Mouse (Mus musculus) kidney, adult 9 months (tissue): ENCODE results near the gene Ldlrad3.
A peak's percentile ranks its signal among the peaks of the same experiment; 100 is the strongest.

Source experiments
- DNase-seq: peaks from one replicate; pipeline ENCODE4 v3.0.0; 2022

Ldlrad3 gene

GRCm38 (mm10) chr2:101992574-101993310, 193.4 kb downstream of the Ldlrad3 start:
- peak; percentile 56 for DNase-seq

DNA sequence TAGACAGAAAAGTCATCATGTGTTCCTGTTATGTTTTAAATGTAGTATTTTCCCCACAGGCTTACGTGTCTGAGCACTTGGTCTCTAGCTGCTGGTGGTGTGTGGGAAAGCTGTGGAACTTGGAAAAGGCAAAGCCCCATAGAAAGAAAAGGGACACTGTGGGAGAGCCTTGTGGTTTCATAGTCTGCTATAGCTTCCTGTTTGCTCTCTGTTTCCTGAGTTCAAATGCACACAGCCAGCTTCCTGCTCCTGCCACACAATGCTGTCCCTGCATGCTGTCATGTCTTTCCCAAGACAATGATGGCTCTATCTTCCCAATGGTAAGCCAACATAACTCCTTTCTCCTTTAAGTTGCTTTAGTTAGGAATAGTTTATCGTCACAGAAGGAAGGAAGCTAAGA, 194.5 kb downstream of the Ldlrad3 start:
- no peak for DNase-seq

DNA sequence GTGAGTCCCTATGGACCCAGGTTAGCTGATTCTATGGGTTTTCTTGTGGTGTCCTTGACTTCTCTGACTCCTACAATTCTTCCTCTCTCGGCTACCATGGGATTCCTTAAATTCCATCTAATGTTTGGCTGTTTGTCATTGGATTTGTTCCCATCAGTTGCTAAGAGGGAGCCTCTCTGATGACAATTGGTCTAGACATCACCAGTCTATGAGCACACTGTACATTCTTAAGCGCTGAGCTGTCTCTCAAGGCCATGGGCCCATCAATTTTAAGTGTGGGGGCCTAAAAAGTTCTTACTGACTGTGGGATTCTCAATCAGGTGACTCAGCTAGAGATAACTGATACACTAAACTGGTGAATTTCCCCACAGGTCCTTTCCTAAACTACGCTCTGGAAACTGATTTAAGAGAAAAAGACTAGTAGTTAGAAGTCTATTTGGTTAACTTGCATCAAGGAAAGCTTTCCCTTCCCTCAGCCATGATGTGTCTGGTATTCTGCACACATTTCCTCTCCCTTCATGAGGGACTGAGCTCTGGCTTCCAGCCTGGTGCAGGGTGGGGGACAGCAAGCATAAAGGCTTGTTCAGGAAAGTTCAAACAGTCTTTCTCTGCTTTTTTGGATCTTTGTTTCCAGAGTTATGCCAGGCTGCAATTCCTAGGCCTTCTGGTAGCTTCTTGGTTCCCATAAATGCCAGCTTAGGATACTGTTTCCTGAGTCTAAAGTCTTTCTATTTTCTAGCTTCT, 199.7 kb downstream of the Ldlrad3 start:
- DNase-seq, result no peak

DNA sequence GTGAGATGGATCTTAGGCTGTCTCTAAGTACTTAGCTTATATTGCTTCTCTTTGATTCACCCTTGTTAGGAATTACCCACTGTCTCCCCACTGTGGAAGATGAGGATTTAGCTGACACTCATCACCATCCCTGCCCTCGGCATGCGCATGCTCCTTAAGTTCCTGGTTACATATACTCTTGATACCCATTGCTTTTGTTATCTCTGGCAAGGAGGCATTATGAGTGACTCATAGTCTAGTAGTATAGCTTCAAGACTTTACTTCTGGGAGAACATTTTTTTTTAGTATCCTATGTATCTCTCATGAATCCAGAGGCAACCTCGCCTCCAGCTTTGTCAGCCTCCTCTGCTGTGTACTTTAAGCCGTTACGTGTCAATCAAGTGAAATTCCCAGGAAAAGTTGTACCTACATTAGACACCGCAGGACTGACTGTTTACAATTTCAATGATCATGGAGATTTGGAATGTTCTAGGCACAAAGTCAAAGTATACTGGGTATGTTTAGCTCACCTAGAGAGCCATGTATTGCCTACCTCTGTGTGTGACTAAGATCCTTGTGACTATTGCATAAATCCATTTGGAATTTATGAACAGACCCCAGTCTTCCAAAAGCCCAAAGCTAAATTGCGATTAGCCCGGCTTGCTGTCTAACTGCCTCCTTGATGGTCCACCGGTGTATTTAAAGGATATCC, 202.2 kb downstream of the Ldlrad3 start:
- no peak for DNase-seq

DNA sequence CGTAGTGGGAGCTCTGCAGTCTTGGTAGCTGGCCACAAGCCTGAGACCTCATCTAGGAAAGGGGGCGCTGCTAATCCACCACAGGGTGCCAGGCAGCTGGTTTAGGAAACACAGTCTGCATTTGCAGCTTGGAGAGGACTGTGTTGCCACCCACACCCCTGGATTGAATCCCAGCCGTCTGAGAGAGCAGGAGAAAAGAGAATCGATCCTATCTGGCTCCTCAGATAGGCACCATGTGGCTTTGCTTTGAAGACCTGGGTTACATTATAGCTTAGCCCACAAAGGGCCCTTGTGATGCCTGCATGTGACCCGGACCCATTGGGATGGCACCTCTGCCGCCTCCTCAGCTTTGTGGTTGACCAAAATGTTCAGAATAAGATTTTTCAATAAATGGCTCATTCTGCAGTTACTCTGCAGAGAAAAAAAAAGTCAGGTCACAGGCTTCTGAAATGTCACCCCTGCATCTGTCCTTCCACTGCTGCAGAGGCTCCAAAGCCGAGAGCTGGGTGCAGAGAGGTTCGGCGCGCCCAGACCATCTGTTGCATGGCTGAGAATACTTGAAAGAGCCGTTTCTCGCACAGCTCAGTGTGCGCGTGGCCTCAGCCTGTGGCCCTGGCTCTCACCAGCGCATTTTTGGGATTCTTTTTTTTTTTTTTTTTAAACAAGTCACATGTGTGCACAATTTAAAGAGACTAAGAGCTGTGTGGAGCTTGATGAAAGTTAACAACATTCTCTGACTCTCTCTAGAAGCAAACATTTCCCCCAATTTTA, 202.9 kb downstream of the Ldlrad3 start:
- no peak for DNase-seq

DNA sequence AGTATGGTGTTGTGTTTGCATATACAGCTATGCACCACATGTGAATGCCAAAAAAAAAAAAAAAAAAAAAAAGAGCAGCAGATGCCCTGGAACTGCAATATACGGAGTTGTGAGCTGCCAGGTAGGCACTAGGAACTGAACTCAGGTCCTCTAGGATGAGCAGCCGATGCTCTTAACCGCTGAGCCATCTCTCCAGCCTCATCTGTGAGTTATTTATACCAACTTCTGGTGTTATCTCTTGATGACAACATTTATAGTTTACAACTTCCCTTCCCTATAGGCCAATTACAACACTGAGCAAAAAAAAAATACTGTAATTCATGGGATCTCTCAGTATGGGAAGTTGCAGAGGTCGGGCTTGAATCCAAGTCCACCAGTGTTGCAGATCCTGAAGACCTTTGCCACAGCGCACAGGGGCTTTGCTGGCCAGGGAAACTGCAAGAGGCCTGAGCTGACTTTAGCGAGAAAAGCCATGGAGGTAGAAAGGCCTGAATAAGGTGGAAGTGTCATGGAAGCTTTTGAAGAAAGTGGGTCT, 204.2 kb downstream of the Ldlrad3 start:
- no peak for DNase-seq

GRCm38 (mm10) chr2:101981211-101981610, 205.0 kb downstream of the Ldlrad3 start:
- DNase-seq, result no peak

- DNase-seq, result no peak
Measured at GRCm38 (mm10) chr2:101980456-101980947, 205.7 kb downstream of the Ldlrad3 start.

- DNase-seq, result no peak
Measured at GRCm38 (mm10) chr2:101978534-101979525, 207.4 kb downstream of the Ldlrad3 start.

DNA sequence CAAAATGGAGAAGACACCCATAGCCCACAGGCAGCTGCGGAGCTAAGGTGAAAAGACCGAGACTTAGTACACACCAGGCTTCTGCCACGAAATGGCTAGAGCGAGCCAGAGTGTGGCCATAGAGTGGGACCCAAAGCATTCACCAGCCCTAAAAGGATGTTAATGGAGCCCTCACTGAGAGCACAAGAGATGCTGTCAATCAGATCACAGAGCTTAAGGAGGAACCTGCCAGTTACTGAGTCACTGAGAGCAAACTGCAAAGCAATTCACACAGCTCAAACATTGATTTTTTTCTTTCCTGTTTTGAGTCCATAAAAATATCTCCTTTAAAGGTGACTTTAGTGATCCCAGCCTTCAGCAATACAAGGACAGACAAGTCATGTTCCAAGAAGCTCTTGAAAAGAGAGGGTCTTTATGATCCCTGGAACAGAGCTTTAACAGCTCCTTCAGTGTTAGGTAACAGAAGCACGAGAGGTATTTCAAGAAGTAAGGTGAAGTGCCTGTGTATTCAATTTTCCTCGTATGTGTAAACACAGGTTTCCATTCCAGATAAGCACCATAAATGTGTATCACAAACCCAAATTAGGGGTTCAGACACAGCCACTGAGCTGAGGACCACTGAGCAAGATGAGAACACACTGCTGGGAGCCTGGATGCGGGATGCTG, 209.7 kb downstream of the Ldlrad3 start:
- DNase-seq, result no peak

DNA sequence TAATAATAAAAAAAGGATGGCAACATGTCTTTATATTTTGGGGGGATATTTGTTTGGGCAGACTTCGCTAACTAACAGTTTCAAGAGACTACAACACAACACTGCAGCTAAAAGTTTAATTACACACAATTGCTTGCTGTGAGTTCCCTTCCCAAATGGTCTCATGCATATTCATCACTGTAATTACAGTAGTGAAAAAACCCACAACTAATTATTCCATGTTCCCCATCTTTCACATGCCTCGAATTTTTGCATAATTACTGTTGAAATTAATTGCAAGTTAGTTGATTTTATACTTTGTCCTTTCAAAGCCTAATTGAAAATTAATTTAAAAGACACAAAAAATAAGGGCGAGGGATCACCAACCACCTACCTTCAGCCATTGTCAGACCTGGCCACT, 212.4 kb downstream of the Ldlrad3 start:
- DNase-seq, result no peak

- DNase-seq, result peak; percentile 74
Measured at GRCm38 (mm10) chr2:101967601-101968000, 218.6 kb downstream of the Ldlrad3 start.

- no peak for DNase-seq
Measured at GRCm38 (mm10) chr2:101967152-101967551, 219.0 kb downstream of the Ldlrad3 start.

GRCm38 (mm10) chr2:101966017-101966416, 220.2 kb downstream of the Ldlrad3 start:
- DNase-seq, result peak; percentile 56

DNA sequence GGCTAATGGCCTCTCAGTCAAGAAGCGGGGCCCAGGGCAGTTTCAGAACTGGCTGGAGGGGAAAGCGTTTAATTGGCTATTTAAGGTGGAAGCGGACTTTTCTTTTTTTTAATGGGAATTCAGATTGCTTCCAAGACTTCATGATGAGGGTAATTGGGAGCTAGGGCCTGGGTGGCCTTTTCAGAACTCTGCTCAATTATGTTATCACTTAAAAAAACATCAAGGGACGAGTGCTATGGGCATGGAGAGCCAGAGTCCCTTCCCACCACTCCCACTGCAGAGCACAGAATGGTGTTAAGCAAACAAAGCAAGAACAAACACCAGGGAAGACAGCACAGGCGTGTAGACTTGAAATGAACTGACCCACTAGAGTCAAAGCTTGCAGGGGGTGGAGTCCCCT, 220.7 kb downstream of the Ldlrad3 start:
- DNase-seq, result no peak

- peak; percentile 39 for DNase-seq
Measured at GRCm38 (mm10) chr2:101963367-101963766, 222.8 kb downstream of the Ldlrad3 start.

GRCm38 (mm10) chr2:101962349-101962748, 223.8 kb downstream of the Ldlrad3 start:
- DNase-seq, result no peak

GRCm38 (mm10) chr2:101961391-101961790, 224.8 kb downstream of the Ldlrad3 start:
- no peak for DNase-seq

DNA sequence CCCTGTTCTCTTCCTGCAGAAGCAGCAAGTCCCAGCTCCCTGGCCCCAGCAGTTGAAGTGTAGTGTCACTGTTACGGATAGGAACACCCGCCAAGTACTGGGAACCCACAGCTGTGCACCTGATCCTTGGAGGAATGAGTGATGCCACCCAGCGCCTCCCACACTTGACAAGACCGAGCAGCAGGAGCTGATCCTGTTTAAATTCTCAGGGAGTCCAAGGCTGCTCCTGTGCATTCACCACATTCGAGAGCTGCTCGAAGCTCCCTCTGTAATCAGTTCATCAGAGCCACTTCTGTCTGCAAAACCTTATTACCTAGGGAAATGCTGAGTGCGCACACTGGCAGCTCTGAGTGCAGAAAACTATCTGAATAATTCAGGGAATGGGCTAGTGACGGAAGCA, 225.5 kb downstream of the Ldlrad3 start:
- no peak for DNase-seq

- DNase-seq, result no peak
Measured at GRCm38 (mm10) chr2:101956125-101956524, 230.1 kb downstream of the Ldlrad3 start.

DNA sequence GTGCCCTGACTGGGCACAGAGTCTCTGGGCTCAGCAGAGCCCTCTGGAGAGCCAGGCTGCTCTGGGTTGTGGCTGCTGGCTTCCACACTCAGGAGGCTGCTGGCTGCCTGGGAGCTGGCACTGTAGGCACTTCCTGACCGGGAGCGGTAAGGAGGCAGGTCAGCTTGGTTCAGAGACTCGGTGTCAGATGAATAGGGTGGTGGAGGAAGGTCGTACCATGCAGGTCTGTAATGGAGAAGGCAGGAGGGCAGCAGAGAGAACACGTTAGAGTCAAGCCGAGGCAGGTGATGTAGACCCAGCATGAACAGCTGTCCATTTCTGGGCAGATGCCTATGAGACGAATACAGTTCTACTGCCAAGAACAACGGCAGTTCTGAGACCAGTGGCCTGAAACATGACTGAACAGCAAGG, 233.2 kb downstream of the Ldlrad3 start:
- DNase-seq, result peak; percentile 40
